Mouse (Mus musculus) left cerebral cortex, adult 8-10 months (tissue): ENCODE data around the gene Fbxo41. TPM values are rescaled to one million over a fixed set of nuclear protein-coding genes. Genes with fewer than 3 reads are reported as not detected.
"Not testable (repeated sequence)": the region's sequence is repeated elsewhere in the genome, so short reads cannot be mapped to it uniquely, and the experiment has no call there.

Experiments
- DNase-seq, 2 experiments: peaks; one replicate each; pipeline ENCODE4 v3.0.0; 2022; ENCODE audit warnings: low spot score in 2 of 2
- total RNA-seq, 4 experiments: library from RNA; stranded (reverse); gene quantifications; 2 replicates each; pipeline ENCODE4 v1.2.4; 2022

Gene Fbxo41
- total RNA-seq, 4 experiments from 2014 or later, result 80.0 to 89.9 (median 88.0) TPM

GRCm38 (mm10) chr6:85450140-85450539 lies 52.7 kb downstream of the Fbxo41 start:
- DNase-seq, result not testable (repeated sequence)

DNA sequence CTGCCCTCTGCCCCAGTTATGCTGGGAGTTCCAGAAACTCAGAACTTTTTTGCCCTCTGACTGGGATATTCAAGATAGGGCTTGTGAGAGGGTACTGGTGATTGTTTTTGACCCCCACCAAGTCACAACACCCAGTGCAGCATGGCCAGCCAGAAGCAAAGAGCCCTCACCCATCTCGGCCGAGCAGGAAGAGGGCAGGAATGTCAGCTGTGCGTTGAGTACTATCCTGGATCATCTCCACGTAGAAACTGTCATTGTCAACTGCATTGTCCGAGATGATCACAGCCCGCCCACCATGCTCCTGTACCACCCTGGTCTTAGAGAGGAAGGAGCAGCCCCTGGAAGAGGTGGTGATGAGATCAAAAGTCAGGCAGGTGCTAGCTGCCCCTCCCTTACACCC lies 55.4 kb downstream of the Fbxo41 start:
- no peak for DNase-seq

GRCm38 (mm10) chr6:85445286-85445685 lies 57.5 kb downstream of the Fbxo41 start:
- no peak for DNase-seq

- no peak for DNase-seq
Measured at GRCm38 (mm10) chr6:85444266-85444965, 58.4 kb downstream of the Fbxo41 start.

DNA sequence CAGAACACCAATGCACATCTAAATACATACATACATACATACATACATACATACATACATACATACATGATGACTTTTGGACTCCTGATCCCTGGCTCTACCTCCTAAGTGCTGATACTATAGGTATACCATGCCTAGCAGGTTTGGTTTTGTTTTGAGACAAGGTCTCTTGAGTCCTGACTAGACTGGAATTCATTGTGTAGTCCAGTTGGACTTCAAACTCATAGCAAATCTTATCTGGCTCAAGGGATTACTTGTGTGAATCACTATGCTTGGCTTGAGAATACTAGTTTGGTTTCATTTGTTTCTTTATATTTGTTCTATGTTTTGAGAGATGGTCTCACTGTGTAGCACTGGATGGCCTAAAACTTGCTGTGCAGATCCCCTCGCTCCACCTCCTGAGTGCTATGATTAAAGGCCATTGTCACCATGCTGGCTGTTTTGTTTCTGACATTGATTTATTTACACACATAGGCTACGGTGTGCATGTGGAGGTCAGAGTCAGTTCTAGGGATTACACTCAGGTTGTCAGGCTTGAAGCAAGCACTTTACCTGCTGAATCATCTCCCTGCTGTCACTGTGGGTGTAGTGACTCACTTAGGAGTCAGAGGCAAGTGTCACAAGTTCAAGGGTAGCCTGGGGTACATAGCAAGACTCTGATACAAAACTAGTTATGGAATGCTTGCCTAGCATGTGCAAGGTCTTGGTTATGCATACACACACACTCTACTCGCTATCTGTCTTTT lies 59.1 kb downstream of the Fbxo41 start:
- no peak for DNase-seq

- no peak for DNase-seq
Measured at GRCm38 (mm10) chr6:85441142-85441541, 61.7 kb downstream of the Fbxo41 start.

DNA sequence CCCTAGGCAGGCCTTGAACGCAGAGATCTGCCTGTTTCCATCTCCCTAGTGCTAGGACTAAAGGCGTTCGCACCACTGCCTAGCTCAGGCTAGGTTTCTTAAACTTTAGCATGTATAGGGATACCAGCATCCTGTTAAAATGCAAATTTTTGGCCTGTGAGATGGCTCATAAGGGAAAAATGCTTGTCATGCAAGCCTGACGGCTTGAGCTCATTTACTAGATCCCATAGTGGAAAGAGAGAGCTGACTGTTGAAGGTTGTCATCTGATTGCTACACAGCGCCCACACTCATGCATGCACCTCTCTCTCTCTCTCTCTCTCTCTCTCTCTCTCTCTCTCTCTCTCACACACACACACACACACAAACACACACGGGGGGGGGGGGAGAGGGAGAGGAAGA lies 66.2 kb downstream of the Fbxo41 start:
- DNase-seq, result no peak

DNA sequence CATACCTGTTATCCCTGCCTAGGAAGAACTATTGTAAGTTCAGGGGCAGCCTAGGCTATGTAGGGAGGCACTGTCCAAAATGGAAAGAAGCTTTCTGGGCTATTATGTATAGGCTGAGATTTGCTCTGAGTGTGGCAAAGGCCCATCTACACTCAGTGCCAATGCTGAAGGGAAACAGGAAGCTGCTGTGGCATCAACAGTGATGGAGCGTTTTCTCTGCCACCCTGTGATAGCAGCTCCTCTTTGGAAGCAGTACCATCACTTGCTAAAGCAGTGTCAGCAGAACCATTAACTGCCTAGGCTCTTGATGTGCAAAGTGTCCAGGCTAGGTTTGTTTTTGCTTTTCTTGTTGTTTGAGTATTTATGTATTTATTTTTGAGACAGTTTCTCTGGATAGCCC lies 66.6 kb downstream of the Fbxo41 start:
- DNase-seq, result no peak

DNA sequence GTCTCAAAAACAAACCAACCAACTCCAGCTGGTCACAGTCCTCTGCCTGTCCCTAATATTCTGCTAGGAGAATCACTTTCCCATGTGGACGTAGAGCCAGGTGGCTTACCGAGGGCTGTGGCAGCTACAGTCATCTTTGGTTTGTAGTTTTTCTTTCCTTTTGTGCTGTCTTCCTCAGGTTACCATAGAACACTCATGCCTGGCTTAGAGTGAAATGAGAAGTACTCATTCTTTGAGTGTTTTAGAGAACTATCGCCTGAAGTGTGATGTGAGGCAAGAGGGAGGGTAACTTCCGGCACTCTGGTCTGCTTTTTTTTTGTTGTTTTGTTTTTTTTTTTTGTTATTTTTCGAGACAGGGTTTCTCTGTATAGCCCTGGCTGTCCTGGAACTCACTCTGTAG lies 68.9 kb downstream of the Fbxo41 start:
- DNase-seq, result no peak

GRCm38 (mm10) chr6:85431842-85432431 lies 70.9 kb downstream of the Fbxo41 start, which contains the start of gene Smyd5:
Gene Smyd5 (plus strand): TSS chr6:85431989.
- DNase-seq, result peak; percentile 73 to 82

DNA sequence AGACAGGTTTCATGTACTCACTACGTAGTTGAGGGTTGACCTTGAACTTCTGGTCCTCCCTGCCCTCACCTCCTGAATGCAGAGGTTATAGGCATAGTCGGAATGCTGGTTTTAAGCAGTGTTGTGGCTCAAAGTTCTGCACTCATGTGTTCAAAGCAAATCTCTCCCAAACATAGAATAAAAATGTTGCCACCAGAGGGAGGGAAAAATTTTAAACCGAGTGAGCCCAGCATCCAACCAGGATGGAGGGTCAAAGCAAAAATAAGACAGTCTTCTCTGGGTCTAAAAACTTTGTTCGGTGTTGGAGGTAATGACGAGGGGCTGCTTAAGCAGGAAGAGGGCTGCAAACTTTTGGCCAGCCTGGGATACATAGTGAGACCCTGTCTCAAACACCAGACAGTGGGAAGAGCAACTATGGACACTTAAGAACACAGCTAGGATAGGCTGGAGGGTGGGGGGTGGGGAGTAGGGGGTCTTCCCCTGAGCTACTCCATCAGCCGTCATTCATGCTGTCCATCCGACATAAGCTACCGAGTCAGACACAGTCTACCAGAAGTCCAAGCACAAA lies 71.4 kb downstream of the Fbxo41 start:
- DNase-seq, result no peak

DNA sequence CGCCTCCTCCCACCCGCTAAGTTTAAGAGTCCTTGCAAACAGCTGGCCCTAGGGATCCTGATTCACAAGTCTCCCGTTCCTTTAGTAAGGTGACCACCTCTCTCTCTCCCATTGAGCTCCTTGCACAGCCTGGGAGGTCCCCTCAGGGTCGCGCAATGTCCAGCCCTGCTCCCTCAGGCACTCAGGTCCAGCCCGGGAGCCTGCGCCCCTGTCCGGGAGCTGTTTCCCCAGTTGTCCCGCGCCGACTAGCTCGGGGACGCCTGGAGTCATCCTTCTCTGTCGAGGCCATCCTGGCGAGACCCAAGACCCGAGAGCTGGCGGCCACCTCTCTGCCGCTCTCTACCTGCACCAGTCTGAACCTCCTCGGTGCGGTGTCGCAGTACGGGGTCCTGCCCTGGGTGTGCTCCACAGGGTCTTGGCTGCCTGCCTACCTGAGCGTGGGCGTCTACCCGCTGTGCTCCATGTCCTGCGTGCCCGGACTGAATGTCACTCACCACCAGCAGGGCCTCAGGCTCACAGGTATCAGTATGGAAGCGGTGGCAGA lies 78.9 kb downstream of the Fbxo41 start, which contains the start of gene Noto:
Gene Noto, plus strand, starts transcription at position 51 of the 544 bp plus-strand sequence.
- DNase-seq, result no peak

Other genes starting within 250 kb of the Fbxo41 start
- gene Sfxn5, start 169.6 kb downstream of the Fbxo41 start, total RNA-seq, result 100 to 1,000 TPM; 177 to 201 (median 188) TPM
- 10 to 100 TPM; 76.8 to 87.2 (median 83.1) TPM for gene Rab11fip5, start 128.4 kb downstream of the Fbxo41 start, total RNA-seq
- not detected for gene Noto, start 79.1 kb downstream of the Fbxo41 start, total RNA-seq
- gene Smyd5, start 71.0 kb downstream of the Fbxo41 start, total RNA-seq, result 10 to 100 TPM; 53.0 to 58.7 (median 54.3) TPM
- gene Cct7, start 51.5 kb downstream of the Fbxo41 start, total RNA-seq, result 100 to 1,000 TPM; 206 to 234 (median 220) TPM
- gene Pradc1, start 51.0 kb downstream of the Fbxo41 start, total RNA-seq, result 10 to 100 TPM; 25.7 to 34.2 (median 32.3) TPM
- 10 to 100 TPM; 19.1 to 29.4 (median 26.6) TPM for gene Egr4, start 10.6 kb upstream of the Fbxo41 start, total RNA-seq
- gene Alms1, start 84.5 kb upstream of the Fbxo41 start, total RNA-seq, result 10 to 100 TPM in 2 of 4 experiments, 1 to 10 TPM in 2; 8.2 to 10.8 (median 9.9) TPM
- 1 to 10 TPM; 3.1 to 5.5 (median 4.7) TPM for gene Nat8f7, start 210.2 kb upstream of the Fbxo41 start, total RNA-seq